Mouse (Mus musculus): ENCODE measurements around the gene Olfr787. TPM values are rescaled to one million over a fixed set of nuclear protein-coding genes. Genes with fewer than 3 reads are reported as not detected.

The Olfr787 gene
- polyA plus RNA-seq (2015; fragmentation: Nextera tagmentation; extraction: Ambion mirVana) = not detected in 2 replicates

DNA sequence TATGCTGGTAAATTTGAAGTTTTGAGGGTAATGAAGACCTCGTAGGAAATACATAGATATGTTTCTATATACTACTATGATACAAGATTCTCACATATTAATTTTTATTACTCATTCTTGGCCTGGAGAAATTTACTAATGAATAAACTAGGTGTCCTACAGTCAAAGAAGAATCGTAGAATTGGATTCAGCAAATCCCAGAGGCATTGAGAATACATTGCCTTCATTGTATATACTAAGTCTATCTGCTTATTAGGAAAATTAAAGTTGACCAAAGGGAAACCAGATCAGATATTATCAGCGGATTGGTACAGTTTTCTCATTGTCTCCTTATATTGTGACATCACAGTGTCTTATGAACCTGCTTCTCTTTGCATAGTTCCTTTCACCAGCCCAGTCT is at the start of gene Olfr787:
Olfr787 (plus strand) TSS at position 301 of the 400 bp plus-strand sequence.
- no peak within 1 kb of the TSS for H3K4me3 ChIP-seq (replicated peaks)
- no peak within 1 kb of the TSS for H3K9ac ChIP-seq
- no peak within 1 kb of the TSS for H3K4me2 ChIP-seq
- 80% methylated on average over 3 of the region's 3 CpGs for WGBS
- H3K4me1 ChIP-seq = no peaks in the 10 kb centered on the region
- no peaks in the 10 kb centered on the region for H3K9me3 ChIP-seq
- ATAC-seq (ENCODE audit: insufficient read depth, low FRiP score, low read depth) = no peak
- H3K27me3 ChIP-seq (replicated peaks) = no peaks in the 10 kb centered on the region
- no peaks in the 10 kb centered on the region for H3K36me3 ChIP-seq
- H3K27ac ChIP-seq = no peak within 1 kb of the TSS

DNA sequence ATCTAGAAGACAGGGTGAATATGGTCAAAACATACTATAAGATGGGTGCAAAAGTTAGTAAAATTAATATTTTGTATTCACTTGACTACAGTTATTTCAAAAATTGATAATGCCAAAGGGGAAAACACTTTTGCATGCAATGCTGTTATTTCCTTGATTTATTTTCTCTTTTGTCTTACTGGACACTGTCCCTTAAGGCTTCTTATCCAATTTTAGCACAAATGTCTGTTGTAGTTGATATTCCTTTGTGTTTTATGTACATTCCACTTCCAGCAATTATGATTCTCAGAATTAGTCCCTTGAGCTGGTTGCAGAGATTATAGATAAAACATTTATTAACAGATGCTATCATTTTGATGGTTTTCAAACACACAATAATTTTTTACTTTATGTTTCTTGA is 34.7 kb upstream of the Olfr787 start, which contains the start of gene Olfr786:
Olfr786 (plus strand) TSS at position 301 of the 400 bp plus-strand sequence.
- Histone ChIP-seq H3K9me3 (no peaks in the 10 kb centered on the region), H3K27me3 (replicated peaks) (no peaks in the 10 kb centered on the region), H3K9ac (no peak within 1 kb of the TSS), H3K4me2 (no peak within 1 kb of the TSS), H3K27ac (no peak within 1 kb of the TSS), H3K36me3 (no peaks in the 10 kb centered on the region), H3K4me1 (no peaks in the 10 kb centered on the region), H3K4me3 (replicated peaks) (no peak within 1 kb of the TSS)
- ATAC-seq (ENCODE audit: insufficient read depth, low FRiP score, low read depth) = no peak

DNA sequence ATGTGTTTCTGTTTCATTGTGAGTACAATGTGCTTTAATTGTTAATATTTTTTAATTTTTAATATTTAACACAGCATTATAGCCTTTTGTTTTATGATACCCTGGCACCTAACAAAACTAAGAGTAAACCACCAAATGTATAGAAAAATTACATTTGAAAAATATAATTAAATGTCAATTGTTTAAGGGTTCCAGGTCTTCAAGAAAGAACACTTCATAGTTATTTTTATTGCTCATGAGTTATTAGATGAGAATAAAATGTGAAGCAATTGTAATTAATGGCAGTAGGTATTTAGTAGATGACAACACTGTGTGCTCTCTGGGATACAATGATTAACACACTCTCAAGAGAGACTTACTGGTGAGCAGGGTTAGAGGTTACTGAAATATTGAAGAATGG is 9.0 kb downstream of the Olfr787 start, which contains the start of gene Olfr788:
Olfr788 (plus strand) TSS at position 301 of the 400 bp plus-strand sequence.
- Histone ChIP-seq H3K27me3 (replicated peaks) (no peaks in the 10 kb centered on the region), H3K9ac (no peak within 1 kb of the TSS), H3K4me1 (no peaks in the 10 kb centered on the region), H3K4me3 (replicated peaks) (no peak within 1 kb of the TSS), H3K9me3 (no peaks in the 10 kb centered on the region), H3K27ac (no peak within 1 kb of the TSS), H3K36me3 (no peaks in the 10 kb centered on the region), H3K4me2 (no peak within 1 kb of the TSS)
- ATAC-seq (ENCODE audit: insufficient read depth, low FRiP score, low read depth) = no peak

DNA sequence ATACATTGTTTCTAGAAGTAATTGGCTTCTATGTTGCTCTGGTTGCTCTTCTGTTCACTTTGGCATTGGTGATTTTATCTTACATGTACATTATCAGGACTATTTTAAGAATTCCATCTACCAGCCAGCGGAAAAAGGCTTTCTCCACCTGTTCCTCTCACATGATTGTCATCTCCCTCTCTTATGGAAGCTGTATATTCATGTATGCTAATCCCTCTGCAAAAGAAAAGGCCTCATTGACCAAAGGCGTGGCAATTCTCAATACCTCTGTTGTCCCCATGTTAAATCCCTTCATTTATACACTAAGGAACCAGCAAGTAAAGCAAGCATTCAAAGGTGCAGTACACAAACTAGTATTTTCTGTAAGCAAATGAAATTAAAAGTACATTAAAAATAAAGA is 11.6 kb downstream of the Olfr787 start:
- H3K36me3 ChIP-seq = no peaks in the 10 kb centered on the region
- 63% methylated on average over 2 of the region's 2 CpGs for WGBS
- no peak overlapping the region for H3K9ac ChIP-seq
- no peak for ATAC-seq (ENCODE audit: insufficient read depth, low FRiP score, low read depth)
- no peak overlapping the region for H3K4me3 ChIP-seq (replicated peaks)
- no peaks in the 10 kb centered on the region for H3K4me1 ChIP-seq
- no peak overlapping the region for H3K4me2 ChIP-seq
- no peak overlapping the region for H3K27ac ChIP-seq
- no peaks in the 10 kb centered on the region for H3K27me3 ChIP-seq (replicated peaks)
- no peaks in the 10 kb centered on the region for H3K9me3 ChIP-seq

DNA sequence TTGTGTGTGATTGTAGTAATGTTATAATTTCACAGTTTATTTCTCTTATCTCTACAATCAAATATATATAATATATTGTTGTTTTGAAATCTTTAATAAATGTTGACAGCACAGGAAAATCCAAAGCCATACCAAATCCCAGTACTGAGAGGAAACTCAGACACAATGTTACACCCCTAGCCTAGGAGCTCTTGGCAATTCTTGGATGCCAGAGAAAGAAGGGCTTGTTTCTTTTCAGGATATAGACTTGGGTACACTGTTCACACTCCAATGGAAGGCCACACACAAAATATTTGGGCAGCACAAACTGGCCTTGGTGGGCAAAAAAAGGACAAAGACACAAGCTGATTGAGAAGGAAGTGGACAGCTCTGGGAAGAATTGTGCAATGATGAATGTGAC is 12.1 kb downstream of the Olfr787 start:
- no peak for ATAC-seq (ENCODE audit: insufficient read depth, low FRiP score, low read depth)
- no peak overlapping the region for H3K9ac ChIP-seq
- no peak overlapping the region for H3K27ac ChIP-seq
- H3K4me2 ChIP-seq = no peak overlapping the region
- no peaks in the 10 kb centered on the region for H3K4me1 ChIP-seq
- H3K4me3 ChIP-seq (replicated peaks) = no peak overlapping the region
- H3K36me3 ChIP-seq = no peaks in the 10 kb centered on the region
- no peaks in the 10 kb centered on the region for H3K27me3 ChIP-seq (replicated peaks)
- no peaks in the 10 kb centered on the region for H3K9me3 ChIP-seq

DNA sequence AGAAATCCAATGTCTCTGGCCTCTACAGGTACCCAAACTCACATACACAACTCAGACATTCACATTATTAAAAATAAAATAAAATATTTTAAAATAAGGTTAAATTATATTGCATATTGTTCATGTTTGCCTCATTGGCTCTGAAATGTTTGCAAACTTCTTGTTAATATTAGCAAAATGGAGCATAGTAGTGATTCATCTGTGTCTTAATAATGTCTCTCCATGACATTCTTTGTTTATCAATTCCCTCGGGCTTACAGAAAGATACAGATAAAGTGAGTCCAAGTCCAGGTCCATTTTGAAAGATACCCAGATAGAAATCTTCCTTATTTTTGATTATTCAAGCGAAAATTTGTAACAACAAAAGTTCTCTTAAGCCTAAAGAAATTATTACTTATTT is 22.8 kb downstream of the Olfr787 start, which contains the start of gene Olfr789:
Olfr789 (plus strand) TSS at position 301 of the 400 bp plus-strand sequence.
- Histone ChIP-seq H3K27me3 (replicated peaks) (no peaks in the 10 kb centered on the region), H3K4me2 (no peak within 1 kb of the TSS), H3K9ac (no peak within 1 kb of the TSS), H3K4me3 (replicated peaks) (no peak within 1 kb of the TSS), H3K4me1 (no peaks in the 10 kb centered on the region), H3K36me3 (no peaks in the 10 kb centered on the region), H3K27ac (no peak within 1 kb of the TSS), H3K9me3 (no peaks in the 10 kb centered on the region)
- WGBS = 42% methylated on average over 2 of the region's 2 CpGs
- no peak for ATAC-seq (ENCODE audit: insufficient read depth, low FRiP score, low read depth)

GRCm38 (mm10) chr10:129490101-129490500 is 28.4 kb downstream of the Olfr787 start:
- WGBS = 80% methylated on average over 2 of the region's 2 CpGs
- Histone ChIP-seq H3K9me3 (no peaks in the 10 kb centered on the region), H3K9ac (no peak overlapping the region), H3K27ac (no peak overlapping the region), H3K36me3 (no peaks in the 10 kb centered on the region), H3K4me1 (no peaks in the 10 kb centered on the region), H3K4me2 (no peak overlapping the region), H3K27me3 (replicated peaks) (no peaks in the 10 kb centered on the region), H3K4me3 (replicated peaks) (no peak overlapping the region)
- ATAC-seq (ENCODE audit: insufficient read depth, low FRiP score, low read depth) = no peak

- Histone ChIP-seq H3K9me3 (no peaks in the 10 kb centered on the region), H3K27ac (no peak within 1 kb of the TSS), H3K9ac (no peak within 1 kb of the TSS), H3K4me2 (no peak within 1 kb of the TSS), H3K27me3 (replicated peaks) (no peaks in the 10 kb centered on the region), H3K4me3 (replicated peaks) (no peak within 1 kb of the TSS), H3K4me1 (no peaks in the 10 kb centered on the region), H3K36me3 (no peaks in the 10 kb centered on the region)
- no peak for ATAC-seq (ENCODE audit: insufficient read depth, low FRiP score, low read depth)
These were observed 36.5 kb downstream of the Olfr787 start, which contains the start of gene Olfr790 for GRCm38 (mm10) chr10:129498192-129498591. TSS of gene Olfr790 (plus strand) at chr10:129498492.

Other genes starting within 250 kb of the Olfr787 start
- not detected in 2 replicates for gene Olfr774, start 225.7 kb upstream of the Olfr787 start, polyA plus RNA-seq (2015; fragmentation: Nextera tagmentation; extraction: Ambion mirVana)
- not detected in 2 replicates for gene Olfr775, start 213.4 kb upstream of the Olfr787 start, polyA plus RNA-seq (2015; fragmentation: Nextera tagmentation; extraction: Ambion mirVana)
- gene Olfr776, start 202.7 kb upstream of the Olfr787 start, polyA plus RNA-seq (2015; fragmentation: Nextera tagmentation; extraction: Ambion mirVana) = not detected in 2 replicates
- not detected in 2 replicates for gene Olfr777, start 190.4 kb upstream of the Olfr787 start, polyA plus RNA-seq (2015; fragmentation: Nextera tagmentation; extraction: Ambion mirVana)
- not detected in 2 replicates for gene Olfr780, start 143.7 kb upstream of the Olfr787 start, polyA plus RNA-seq (2015; fragmentation: Nextera tagmentation; extraction: Ambion mirVana)
- not detected in 2 replicates for gene Olfr781, start 133.0 kb upstream of the Olfr787 start, polyA plus RNA-seq (2015; fragmentation: Nextera tagmentation; extraction: Ambion mirVana)
- gene Olfr782, start 113.0 kb upstream of the Olfr787 start, polyA plus RNA-seq (2015; fragmentation: Nextera tagmentation; extraction: Ambion mirVana) = not detected in 2 replicates
- 0.09 TPM in 1 of 2 replicates, not detected in the other for gene Olfr784, start 77.8 kb upstream of the Olfr787 start, polyA plus RNA-seq (2015; fragmentation: Nextera tagmentation; extraction: Ambion mirVana)
- gene Olfr785, start 56.4 kb upstream of the Olfr787 start, polyA plus RNA-seq (2015; fragmentation: Nextera tagmentation; extraction: Ambion mirVana) = not detected in 2 replicates
- gene Olfr786, start 34.6 kb upstream of the Olfr787 start, polyA plus RNA-seq (2015; fragmentation: Nextera tagmentation; extraction: Ambion mirVana) = not detected in 2 replicates
- gene Olfr788, start 9.1 kb downstream of the Olfr787 start, polyA plus RNA-seq (2015; fragmentation: Nextera tagmentation; extraction: Ambion mirVana) = not detected in 2 replicates
- gene Olfr789, start 22.9 kb downstream of the Olfr787 start, polyA plus RNA-seq (2015; fragmentation: Nextera tagmentation; extraction: Ambion mirVana) = not detected in 2 replicates
- gene Olfr790, start 36.6 kb downstream of the Olfr787 start, polyA plus RNA-seq (2015; fragmentation: Nextera tagmentation; extraction: Ambion mirVana) = not detected in 2 replicates
- gene Olfr791, start 59.9 kb downstream of the Olfr787 start, polyA plus RNA-seq (2015; fragmentation: Nextera tagmentation; extraction: Ambion mirVana) = not detected in 2 replicates
- not detected in 2 replicates for gene Olfr792, start 77.3 kb downstream of the Olfr787 start, polyA plus RNA-seq (2015; fragmentation: Nextera tagmentation; extraction: Ambion mirVana)
- gene Olfr794, start 105.8 kb downstream of the Olfr787 start, polyA plus RNA-seq (2015; fragmentation: Nextera tagmentation; extraction: Ambion mirVana) = not detected in 2 replicates
- gene Olfr796, start 150.7 kb downstream of the Olfr787 start, polyA plus RNA-seq (2015; fragmentation: Nextera tagmentation; extraction: Ambion mirVana) = not detected in 2 replicates
- gene Olfr798, start 166.1 kb downstream of the Olfr787 start, polyA plus RNA-seq (2015; fragmentation: Nextera tagmentation; extraction: Ambion mirVana) = not detected in 2 replicates
- gene Olfr799, start 175.6 kb downstream of the Olfr787 start, polyA plus RNA-seq (2015; fragmentation: Nextera tagmentation; extraction: Ambion mirVana) = not detected in 2 replicates
- gene Olfr800, start 195.8 kb downstream of the Olfr787 start, polyA plus RNA-seq (2015; fragmentation: Nextera tagmentation; extraction: Ambion mirVana) = not detected in 2 replicates
- not detected in 2 replicates for gene Olfr801, start 212.0 kb downstream of the Olfr787 start, polyA plus RNA-seq (2015; fragmentation: Nextera tagmentation; extraction: Ambion mirVana)
- not detected in 2 replicates for gene Olfr802, start 226.3 kb downstream of the Olfr787 start, polyA plus RNA-seq (2015; fragmentation: Nextera tagmentation; extraction: Ambion mirVana)
- not detected in 2 replicates for gene Olfr803, start 232.4 kb downstream of the Olfr787 start, polyA plus RNA-seq (2015; fragmentation: Nextera tagmentation; extraction: Ambion mirVana)
- not detected in 2 replicates for gene Olfr804, start 241.3 kb downstream of the Olfr787 start, polyA plus RNA-seq (2015; fragmentation: Nextera tagmentation; extraction: Ambion mirVana)

Measured in stomach, embryonic 15.5 days (tissue).